Mouse (Mus musculus): Measurements from ENCODE around the gene Unc5c. TPM values are rescaled to one million over a fixed set of nuclear protein-coding genes. Genes with fewer than 3 reads are reported as not detected.

The Unc5c gene
- total and polyA plus RNA-seq, 3 experiments = not detected

- no peak overlapping the region for H3K4me3 ChIP-seq (ENCODE audit: control insufficient read depth in 1 of 2, insufficient read depth in 1 of 2, low read depth in 2 of 2, low read length in 2 of 2)
- no peak overlapping the region for H3K9ac ChIP-seq (ENCODE audit: control insufficient read depth, low read depth, low read length, poor library complexity, severe bottlenecking)
- DNase-seq (ENCODE audit: low read depth, low spot score) = no peak
- H3K36me3 ChIP-seq (ENCODE audit: control insufficient read depth in 1 of 2, insufficient read depth in 2 of 2, low read length in 2 of 2) = no peaks in the 10 kb centered on the region
- no peak overlapping the region for H3K27ac ChIP-seq (ENCODE audit: control insufficient read depth, low read depth, low read length)
- H3K27me3 ChIP-seq (ENCODE audit: control insufficient read depth in 1 of 2, insufficient read depth in 2 of 2, low read length in 2 of 2) = no peaks in the 10 kb centered on the region
- H3K79me2 ChIP-seq (ENCODE audit: control insufficient read depth, insufficient read depth, low read length, poor library complexity) = no peaks in the 10 kb centered on the region
- no peaks in the 10 kb centered on the region for H3K9me3 ChIP-seq (replicated peaks; ENCODE audit: insufficient read depth, low read length)
- H3K4me1 ChIP-seq (ENCODE audit: control insufficient read depth in 1 of 2, insufficient read depth in 2 of 2, low read length in 2 of 2) = no peaks in the 10 kb centered on the region
- no peak for TF ChIP-seq MXI1 (IDR thresholded peaks at IDR 0.05; ENCODE audit: low read depth, low read length)
- TF ChIP-seq MAFK (IDR thresholded peaks at IDR 0.05; ENCODE audit: borderline replicate concordance, low read depth, low read length) = no peak
- TF ChIP-seq BHLHE40 (IDR thresholded peaks at IDR 0.05; ENCODE audit: borderline replicate concordance, low read depth, low read length) = no peak
- no peak for TF ChIP-seq USF1 (IDR thresholded peaks at IDR 0.05; ENCODE audit: low read depth, low read length)
- TF ChIP-seq SMC3 (IDR thresholded peaks at IDR 0.05; ENCODE audit: low read depth, low read length) = no peak
- TF ChIP-seq MYB (IDR thresholded peaks at IDR 0.05; ENCODE audit: low read depth, low read length) = no peak
Observed at GRCm38 (mm10) chr3:141809581-141809980, 344.6 kb downstream of the Unc5c start.

GRCm38 (mm10) chr3:141810944-141811343 is 345.9 kb downstream of the Unc5c start:
- Histone ChIP-seq H3K4me3 (ENCODE audit: control insufficient read depth in 1 of 2, insufficient read depth in 1 of 2, low read depth in 2 of 2, low read length in 2 of 2) (no peak overlapping the region), H3K36me3 (ENCODE audit: control insufficient read depth in 1 of 2, insufficient read depth in 2 of 2, low read length in 2 of 2) (no peaks in the 10 kb centered on the region), H3K9ac (ENCODE audit: control insufficient read depth, low read depth, low read length, poor library complexity, severe bottlenecking) (no peak overlapping the region), H3K27ac (ENCODE audit: control insufficient read depth, low read depth, low read length) (no peak overlapping the region), H3K9me3 (replicated peaks; ENCODE audit: insufficient read depth, low read length) (no peaks in the 10 kb centered on the region), H3K27me3 (ENCODE audit: control insufficient read depth in 1 of 2, insufficient read depth in 2 of 2, low read length in 2 of 2) (no peaks in the 10 kb centered on the region), H3K4me1 (ENCODE audit: control insufficient read depth in 1 of 2, insufficient read depth in 2 of 2, low read length in 2 of 2) (no peaks in the 10 kb centered on the region), H3K79me2 (ENCODE audit: control insufficient read depth, insufficient read depth, low read length, poor library complexity) (no peaks in the 10 kb centered on the region)
- no peak for DNase-seq (ENCODE audit: low read depth, low spot score)
- TF ChIP-seq GABPA (IDR thresholded peaks at IDR 0.05; ENCODE audit: low read depth, low read length) = no peak
- TF ChIP-seq NRF1 (IDR thresholded peaks at IDR 0.05; ENCODE audit: insufficient read depth, low read depth, low read length, poor library complexity, severe bottlenecking) = no peak
- TF ChIP-seq NELFE (IDR thresholded peaks at IDR 0.05; ENCODE audit: low read depth, low read length) = no peak
- TF ChIP-seq POLR2A (IDR thresholded peaks at IDR 0.05; ENCODE audit: control insufficient read depth in 1 of 2, insufficient read depth in 1 of 2, low read depth in 1 of 2, low read length in 2 of 2, poor library complexity in 1 of 2) = no peak
- TF ChIP-seq SMC3 (IDR thresholded peaks at IDR 0.05; ENCODE audit: low read depth, low read length) = no peak
- no peak for TF ChIP-seq EP300 (IDR thresholded peaks at IDR 0.05; ENCODE audit: low read depth in 1 of 2, low read length in 2 of 2)

- Histone ChIP-seq H3K4me3 (ENCODE audit: control insufficient read depth in 1 of 2, insufficient read depth in 1 of 2, low read depth in 2 of 2, low read length in 2 of 2) (no peak overlapping the region), H3K4me1 (ENCODE audit: control insufficient read depth in 1 of 2, insufficient read depth in 2 of 2, low read length in 2 of 2) (no peaks in the 10 kb centered on the region), H3K36me3 (ENCODE audit: control insufficient read depth in 1 of 2, insufficient read depth in 2 of 2, low read length in 2 of 2) (no peaks in the 10 kb centered on the region), H3K79me2 (ENCODE audit: control insufficient read depth, insufficient read depth, low read length, poor library complexity) (no peaks in the 10 kb centered on the region), H3K9me3 (replicated peaks; ENCODE audit: insufficient read depth, low read length) (no peaks in the 10 kb centered on the region), H3K27me3 (ENCODE audit: control insufficient read depth in 1 of 2, insufficient read depth in 2 of 2, low read length in 2 of 2) (no peaks in the 10 kb centered on the region), H3K9ac (ENCODE audit: control insufficient read depth, low read depth, low read length, poor library complexity, severe bottlenecking) (no peak overlapping the region), H3K27ac (ENCODE audit: control insufficient read depth, low read depth, low read length) (no peak overlapping the region)
- DNase-seq (ENCODE audit: low read depth, low spot score) = peak; percentile 82
- no peak for TF ChIP-seq E2F4 (IDR thresholded peaks at IDR 0.05; ENCODE audit: borderline replicate concordance, low read depth, low read length)
- no peak for TF ChIP-seq ZMIZ1 (IDR thresholded peaks at IDR 0.05; ENCODE audit: low read depth, low read length)
- no peak for TF ChIP-seq TCF12 (IDR thresholded peaks at IDR 0.05; ENCODE audit: low read depth, low read length)
- TF ChIP-seq USF2 (IDR thresholded peaks at IDR 0.05; ENCODE audit: borderline replicate concordance in 1 of 2, insufficient read depth in 1 of 2, low read depth in 1 of 2, low read length in 2 of 2) = no peak
- peak; percentile 38; the same call in 1 of the 2 replicates for TF ChIP-seq MAX (IDR thresholded peaks at IDR 0.05; ENCODE audit: low read length)
- no peak for TF ChIP-seq TAL1 (IDR thresholded peaks at IDR 0.05; ENCODE audit: low read length)
- peak; percentile 52; the same call in 1 of the 2 replicates for TF ChIP-seq SIN3A (IDR thresholded peaks at IDR 0.05; ENCODE audit: low read length)
- TF ChIP-seq NELFE (IDR thresholded peaks at IDR 0.05; ENCODE audit: low read depth, low read length) = no peak
Observed at GRCm38 (mm10) chr3:141811348-141811747, 346.3 kb downstream of the Unc5c start.
